Mouse (Mus musculus): ENCODE data around the gene Padi2. TPM values are rescaled to one million over a fixed set of nuclear protein-coding genes. Genes with fewer than 3 reads are reported as not detected.

The Padi2 gene
- polyA plus RNA-seq, 1 experiment, result 1.7 TPM

DNA sequence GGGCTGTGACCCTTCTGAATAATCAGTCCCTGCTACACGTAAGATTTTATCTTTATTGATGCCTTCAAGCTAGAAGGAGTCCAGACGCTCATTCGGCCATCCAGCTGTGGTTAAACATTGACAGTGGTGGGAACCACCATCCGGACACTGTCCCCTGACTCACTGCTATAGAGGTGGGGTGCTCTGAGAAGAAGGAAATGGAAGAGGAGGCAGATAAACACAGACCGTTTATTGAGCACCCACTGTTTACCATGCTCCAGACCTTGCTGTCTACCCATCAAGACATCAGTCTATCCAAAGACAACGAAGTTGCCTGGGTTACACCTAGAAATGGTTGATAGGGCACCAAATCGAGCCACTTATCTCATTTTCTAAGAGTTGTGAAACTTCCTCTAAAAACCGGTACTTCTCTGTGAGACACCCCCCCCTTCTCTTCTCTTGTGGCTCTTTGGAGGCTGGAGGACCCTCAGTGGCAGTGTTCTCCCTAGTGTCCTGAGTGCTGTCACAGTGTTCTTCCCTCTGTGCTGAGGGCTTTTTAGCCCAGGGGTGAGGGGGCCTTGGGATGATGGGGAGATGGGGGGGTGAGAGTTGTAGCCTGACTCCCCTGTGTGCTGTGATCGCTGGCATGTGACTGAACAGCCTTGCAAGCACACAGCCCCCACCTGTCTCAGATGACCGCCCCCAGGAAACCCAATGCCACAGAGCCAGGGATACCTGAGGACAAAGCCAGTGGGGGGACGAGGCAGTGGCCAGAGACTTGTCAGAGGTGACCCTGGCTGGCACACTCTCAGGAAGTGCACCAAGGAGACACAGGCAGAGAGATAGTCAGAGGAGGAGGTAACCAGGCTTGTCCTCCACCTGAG is 14.1 kb downstream of the Padi2 start:
- DNase-seq (ENCODE audit: low spot score), result no peak

DNA sequence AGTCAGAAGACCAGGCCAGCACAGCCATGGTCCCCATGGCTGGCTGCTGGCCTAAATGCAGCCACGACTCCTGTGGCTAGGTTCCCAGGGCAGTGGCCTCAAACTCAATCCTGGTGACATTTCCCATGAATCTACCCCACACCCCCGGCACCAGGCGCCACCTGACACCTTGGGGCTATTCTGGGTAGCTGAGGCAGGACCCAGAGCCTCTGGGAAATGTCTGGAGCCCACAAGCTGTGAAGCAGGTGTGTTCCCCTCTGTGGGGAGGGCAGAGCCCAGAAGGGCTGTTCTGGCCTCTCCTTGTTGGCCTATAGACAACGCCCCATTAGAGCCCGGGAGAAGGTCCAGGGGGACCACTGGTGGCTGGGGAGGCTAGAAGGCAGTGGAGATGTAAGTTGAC is 16.4 kb downstream of the Padi2 start:
- no peak for DNase-seq (ENCODE audit: low spot score)

DNA sequence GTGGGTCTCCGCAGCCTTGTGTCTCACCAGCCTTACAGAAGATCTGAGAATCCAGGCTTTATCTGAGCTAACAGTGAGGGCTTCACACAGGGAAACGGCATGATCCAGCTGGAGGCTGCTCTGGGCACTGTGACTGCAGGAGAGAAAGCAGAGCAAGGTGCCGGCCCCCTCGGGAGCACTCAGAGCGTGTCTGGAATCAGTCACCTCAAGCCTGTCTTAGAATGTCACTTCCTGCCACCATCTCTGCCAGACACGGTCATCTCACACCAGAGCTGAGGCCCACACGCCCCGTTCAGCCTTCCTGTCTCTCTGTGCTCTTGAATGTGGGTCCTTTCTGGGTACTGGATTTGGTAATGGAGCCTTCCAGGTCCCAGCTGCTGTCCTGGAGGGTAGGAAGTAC is 19.5 kb downstream of the Padi2 start:
- DNase-seq (ENCODE audit: low spot score), result no peak

DNA sequence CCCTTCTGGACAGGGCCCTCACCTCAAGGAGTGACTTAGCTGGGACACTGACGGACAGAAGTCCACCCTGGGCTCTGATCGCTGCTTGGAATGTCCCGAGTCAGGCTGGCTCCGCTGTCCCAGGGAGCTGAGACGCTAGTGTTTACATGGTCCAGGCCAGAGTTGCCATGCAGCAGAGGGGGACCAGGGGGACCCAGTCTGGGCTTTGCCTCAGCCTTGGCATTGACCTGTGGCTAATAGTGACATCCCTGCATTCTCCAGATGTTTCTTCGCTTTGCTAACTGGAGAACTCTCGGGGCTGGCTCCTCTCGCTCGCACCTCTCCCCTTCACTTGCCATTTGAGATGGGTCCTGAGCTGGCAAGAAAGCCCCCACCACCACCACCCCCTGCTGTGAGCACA is 22.2 kb downstream of the Padi2 start:
- no peak for DNase-seq (ENCODE audit: low spot score)

DNA sequence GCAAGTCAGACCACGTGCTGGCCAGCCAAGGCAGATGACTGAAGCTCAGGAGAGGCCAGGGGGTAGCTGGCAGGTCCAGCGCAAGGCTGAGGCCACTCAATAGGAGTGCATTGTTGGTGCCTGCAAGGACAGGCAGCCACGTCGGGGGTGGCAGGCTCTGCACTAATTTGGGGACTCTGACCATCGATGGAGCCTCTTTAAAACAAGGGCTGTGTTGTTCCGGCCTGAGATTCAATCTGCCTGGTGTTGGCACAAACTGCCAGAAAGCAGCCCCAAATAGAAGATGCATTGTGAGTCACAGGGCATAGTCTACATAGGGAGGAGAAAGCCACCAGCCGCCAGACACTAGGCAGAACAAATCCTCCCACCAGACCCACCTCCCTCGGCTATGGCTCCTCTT is 23.6 kb downstream of the Padi2 start:
- DNase-seq (ENCODE audit: low spot score), result no peak

DNA sequence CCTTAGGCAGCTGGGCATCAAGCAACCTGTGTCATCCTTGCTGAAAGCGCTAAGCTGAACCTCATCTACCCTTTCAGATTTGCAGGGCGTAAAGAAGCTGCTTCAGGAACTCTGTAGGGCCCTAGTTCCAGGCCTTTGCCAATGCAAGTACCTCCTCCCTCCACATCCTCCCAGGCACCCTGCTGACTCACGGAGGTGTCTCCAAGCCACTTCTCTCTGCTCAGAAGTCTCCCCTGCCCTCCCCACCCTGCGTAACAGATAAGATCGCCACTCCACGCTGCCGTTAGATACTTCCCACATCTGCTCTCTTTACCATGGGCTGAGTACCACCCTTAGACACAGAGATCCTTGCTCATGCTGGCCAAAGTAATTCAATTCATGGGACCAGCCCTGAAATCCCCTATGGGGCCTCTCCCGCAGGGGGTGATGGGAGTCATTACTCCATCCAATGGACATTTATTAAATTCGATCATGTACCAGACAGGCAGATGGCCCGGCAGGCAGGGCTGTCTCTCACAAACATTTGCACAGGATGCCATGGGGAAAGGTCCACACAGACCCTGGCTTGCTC is 24.8 kb downstream of the Padi2 start:
- DNase-seq (ENCODE audit: low spot score), result no peak

DNA sequence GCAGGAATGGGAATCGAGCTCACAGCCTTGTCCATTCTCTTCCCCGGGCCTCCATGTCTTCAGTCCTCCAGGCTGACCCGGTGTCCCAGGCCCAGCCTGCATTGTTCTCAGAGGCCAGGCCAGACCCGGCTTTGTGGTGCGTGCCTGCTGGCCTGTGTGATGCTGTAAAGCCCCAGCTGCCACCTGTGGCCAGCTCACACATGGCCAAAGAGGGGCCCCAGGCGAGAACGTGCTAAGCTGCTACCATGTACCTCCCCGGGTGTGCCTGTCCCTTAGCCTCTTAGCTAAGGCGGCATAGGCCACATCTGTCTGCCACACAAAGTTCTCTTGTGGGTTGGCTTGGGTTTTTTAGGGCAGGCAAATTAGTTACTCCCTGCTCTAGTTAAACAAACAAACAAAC is 29.5 kb downstream of the Padi2 start:
- DNase-seq (ENCODE audit: low spot score), result no peak

DNA sequence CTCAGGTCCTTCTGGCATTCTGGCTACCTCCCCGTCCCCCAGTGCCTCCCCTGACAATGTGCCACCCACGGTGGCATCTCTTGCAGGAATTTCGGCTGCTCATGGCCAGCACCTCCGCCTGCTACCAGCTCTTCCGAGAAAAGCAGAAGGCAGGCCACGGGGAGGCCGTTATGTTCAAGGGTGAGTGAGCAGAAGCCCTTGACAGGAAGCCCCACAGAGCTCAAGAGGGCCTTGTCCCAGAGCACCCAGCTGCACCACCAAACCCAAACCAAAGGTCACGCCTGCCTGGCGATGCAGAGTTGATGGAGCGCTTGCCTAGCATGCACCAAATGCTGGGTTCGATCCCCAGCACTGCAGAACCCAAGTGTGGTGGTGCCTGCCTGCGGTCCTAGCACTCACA is 38.2 kb downstream of the Padi2 start:
- DNase-seq (ENCODE audit: low spot score), result no peak

DNA sequence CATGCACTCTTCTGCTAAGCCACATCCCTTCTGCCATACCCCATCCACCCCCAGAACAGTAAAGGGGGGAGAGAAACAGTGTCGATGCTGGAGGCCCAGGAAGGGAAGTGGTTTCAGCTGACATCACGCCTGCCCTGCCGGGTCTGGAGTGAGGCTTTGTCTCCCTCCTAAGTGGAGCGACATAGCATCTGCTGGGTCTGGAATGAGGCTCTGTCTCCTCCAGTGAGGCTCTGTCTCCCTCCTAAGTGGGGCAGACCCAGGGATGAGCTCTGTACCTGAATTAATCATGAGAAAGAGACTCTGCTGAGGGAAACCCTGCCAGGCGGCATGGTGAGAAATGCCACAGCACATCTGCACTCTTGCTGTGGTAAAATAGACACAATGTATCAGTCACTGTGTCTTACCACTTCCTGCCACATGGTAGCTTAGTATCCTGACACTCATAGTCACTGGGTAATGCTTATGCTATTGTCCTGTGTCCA is 38.9 kb downstream of the Padi2 start:
- DNase-seq (ENCODE audit: low spot score), result no peak

DNA sequence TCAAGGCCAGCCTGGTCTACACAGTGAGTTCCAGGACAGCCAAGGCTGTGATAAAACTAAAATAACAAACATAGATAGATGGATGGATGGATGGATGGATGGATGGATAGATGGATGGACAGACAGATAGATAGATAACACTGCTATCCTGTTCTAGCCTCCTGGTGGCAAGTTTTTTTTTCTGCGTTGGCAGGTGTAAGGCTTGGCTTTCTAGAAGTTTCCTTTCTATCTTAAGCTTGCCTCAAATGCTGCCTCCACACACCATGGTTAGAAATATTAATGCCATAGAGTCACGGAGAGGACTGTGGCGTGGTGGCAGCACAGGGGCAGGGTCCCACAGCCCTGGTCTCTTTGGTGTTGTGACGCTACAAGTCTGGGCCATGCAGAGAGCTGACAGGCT is 39.4 kb downstream of the Padi2 start:
- no peak for DNase-seq (ENCODE audit: low spot score)

DNA sequence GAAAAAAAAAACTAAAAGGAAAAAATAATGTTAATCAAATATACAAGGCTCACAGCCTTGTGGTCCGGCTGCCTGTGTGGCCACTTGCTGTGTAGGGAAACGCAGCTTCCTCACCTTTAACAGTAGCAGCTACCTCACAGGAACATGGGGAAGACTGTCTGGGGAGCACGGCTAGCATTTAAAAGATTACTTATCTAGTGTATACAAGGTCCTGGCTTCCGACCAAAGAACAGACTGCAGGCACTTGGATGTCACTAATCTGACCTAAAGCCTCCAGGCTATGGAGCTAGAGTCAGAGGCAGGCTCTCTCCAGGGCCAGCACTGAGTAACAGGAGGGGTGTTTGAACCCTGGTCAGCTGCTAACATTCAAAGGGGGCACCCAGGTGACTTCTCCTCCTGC is 39.9 kb downstream of the Padi2 start:
- DNase-seq (ENCODE audit: low spot score), result no peak

DNA sequence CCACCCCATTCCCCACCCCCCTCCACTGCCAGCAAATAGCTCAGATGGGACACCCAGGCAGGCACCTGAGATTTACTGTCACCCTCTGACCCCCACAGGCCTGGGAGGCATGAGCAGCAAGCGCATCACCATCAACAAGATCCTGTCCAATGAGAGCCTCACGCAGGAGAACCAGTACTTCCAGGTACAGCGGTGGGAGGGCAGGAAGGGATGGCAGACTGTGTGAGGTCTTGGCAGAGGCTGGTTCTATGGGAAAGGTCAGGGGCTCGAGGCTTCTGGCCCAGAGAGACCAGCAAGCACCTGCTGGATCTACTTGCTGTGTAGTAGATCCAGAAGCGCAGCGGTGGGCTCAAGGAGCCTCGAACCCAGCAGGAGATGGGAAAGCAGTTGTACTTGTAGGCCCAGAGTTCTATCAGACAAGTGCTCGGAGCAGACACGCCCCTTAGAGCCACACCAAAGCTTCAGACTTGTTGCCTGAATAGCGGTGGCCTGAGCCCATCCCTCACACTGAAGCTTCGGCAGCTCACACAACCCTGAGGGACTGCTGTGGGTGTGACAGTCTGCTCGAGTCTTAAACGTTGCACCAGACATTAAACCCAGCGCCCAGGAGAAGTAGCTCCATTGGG is 40.5 kb downstream of the Padi2 start:
- DNase-seq (ENCODE audit: low spot score), result no peak

DNA sequence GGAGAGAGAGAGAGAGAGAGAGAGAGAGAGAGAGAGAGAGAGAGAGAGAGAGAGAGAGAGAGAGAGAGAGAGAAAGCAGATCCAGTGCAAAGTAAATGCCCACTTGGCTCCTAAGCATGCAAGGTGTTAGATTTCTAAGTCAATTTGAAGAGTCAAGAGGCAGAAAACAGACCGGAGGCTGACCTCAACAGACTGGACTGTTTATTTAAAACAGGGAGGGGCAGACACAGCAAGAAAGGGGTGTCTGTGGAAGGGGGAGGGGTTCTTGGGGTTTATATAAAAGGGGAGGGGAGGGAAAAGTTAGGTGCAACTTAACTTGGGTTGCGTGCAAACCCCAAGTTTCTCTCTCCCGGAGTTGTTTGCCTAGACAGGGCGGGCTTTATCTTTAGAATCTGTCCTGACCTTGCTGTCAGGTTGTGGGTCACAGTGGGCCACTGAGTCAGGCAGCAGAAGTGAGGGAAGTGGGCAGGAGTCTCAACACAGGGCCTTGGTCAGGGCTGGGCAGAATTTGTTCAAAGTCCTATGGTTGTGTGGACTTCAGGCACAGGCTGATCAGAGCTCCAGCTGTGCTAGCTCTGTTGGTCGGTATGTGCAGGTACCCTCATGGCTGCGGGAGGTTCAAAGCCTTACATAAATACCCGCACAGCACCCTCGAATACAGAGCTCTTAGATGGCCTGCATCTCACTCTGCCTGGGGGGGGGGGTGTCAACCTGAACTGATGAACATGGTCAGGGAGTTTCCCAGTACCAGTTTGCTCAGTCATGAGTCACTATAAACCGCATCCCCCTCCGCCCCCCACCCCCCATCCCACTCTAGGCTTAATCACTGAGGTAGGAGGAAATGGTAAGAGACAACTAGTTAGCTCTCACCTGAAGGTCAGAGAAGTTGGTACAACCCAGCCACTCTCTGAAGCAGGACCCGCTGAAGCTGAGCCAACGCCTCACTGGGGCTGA is 41.6 kb downstream of the Padi2 start:
- no peak for DNase-seq (ENCODE audit: low spot score)

DNA sequence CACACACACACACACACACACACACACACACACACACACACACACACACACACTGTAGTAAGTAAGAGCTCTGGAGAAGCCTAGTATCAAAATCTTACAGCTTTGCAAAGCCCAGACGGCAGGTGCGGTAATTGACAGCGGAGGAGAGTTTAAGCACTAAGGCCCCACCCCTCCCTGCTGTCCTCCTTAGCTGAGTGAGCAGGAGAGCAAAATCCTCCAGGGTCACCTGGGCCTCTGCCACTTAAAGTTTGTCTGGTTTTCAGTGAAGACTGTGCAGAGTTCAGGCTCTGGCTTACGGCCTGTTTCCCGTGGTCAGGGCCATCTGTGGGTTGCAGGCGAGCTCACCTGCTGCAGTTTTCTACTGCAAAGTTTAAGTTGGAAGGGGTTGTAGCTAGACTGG is 42.3 kb downstream of the Padi2 start:
- DNase-seq (ENCODE audit: low spot score), result no peak

DNA sequence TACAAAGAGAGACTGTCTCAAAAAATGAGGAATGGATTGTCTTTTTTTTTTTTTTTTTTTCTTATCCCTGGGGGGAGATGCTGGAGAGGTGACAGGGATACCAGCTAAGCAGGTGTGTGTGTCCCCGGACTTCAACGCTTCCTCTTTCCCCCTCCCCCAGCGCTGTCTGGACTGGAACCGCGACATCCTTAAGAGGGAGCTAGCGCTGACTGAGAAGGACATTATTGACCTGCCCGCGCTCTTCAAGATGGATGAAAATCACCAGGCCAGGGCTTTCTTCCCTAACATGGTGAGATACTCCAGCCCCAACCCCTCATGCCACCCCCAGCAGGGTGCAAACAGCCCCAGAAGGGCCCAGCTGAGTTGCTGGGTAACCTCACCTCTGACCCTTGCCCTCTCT is 42.9 kb downstream of the Padi2 start:
- no peak for DNase-seq (ENCODE audit: low spot score)

DNA sequence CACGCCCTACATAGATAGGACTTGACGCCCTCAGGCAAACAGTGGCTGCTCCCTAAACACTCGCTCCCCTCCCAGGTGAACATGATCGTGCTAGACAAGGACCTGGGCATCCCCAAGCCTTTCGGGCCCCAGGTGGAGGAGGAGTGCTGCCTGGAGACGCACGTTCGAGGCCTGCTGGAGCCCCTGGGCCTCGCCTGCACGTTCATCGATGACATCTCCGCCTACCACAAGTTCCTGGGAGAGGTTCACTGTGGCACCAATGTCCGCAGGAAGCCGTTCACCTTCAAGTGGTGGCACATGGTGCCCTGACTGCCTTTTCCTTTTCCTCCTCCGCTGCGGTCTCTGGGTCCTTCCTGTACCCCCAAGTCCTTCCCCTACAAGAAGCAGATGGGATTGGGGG is 43.5 kb downstream of the Padi2 start:
- no peak for DNase-seq (ENCODE audit: low spot score)

DNA sequence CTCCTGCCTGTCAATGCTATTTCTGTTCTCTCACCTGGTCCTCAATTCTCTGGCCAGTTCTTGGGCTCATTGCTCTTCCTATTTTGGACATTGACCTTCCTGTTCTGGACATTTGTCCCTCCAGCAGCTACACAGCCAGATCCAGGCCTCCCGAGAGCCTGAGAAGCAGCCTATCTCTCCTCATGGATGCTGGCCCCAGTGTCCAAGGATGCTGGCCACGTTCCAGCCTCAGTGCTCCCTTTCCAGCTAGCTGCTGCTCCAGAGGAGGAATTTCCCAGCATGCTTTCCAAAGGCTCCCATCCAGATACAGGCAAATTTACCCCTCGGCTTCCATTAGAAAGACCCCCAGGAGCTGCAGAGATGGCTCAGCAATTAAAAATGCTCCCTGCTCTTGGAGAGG is 44.4 kb downstream of the Padi2 start:
- DNase-seq (ENCODE audit: low spot score), result no peak

DNA sequence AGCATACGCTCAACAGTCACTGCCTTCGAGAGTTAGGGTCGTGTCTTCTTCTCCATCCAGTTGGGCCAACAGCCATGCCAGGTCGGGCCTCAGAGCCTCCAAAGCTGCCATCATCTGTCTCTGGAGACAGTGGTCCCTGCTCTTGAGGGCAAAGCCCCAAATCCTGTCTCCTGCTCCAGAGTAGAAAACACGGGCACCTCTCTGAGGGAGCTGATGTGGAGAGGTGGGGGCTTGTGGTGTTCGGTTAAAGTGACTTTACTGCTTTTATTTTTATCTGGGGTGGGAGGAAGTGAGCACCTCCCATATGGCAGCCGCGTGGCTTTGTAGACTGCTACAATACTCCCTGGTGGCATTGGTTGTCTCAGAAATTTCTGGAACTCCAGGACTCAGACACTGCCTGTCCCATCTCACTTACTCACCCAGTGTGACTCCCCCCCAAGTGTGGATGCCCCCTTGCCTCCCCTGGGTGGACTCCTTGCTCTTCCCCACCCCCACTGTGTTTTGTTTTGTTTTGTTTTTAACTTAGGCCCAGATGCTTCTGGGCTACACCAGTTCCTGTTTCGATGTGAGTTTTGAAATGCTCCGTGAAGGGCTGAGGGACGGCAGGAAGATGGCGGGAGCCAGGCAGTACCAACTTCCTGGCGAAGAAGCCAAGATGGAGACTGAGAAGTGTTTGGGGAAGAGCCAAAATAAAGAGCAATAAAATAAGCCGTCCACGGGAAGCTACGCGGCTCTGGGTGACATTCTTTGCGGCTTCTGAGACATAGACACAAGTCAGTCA is 45.9 kb downstream of the Padi2 start:
- DNase-seq (ENCODE audit: low spot score), result no peak

DNA sequence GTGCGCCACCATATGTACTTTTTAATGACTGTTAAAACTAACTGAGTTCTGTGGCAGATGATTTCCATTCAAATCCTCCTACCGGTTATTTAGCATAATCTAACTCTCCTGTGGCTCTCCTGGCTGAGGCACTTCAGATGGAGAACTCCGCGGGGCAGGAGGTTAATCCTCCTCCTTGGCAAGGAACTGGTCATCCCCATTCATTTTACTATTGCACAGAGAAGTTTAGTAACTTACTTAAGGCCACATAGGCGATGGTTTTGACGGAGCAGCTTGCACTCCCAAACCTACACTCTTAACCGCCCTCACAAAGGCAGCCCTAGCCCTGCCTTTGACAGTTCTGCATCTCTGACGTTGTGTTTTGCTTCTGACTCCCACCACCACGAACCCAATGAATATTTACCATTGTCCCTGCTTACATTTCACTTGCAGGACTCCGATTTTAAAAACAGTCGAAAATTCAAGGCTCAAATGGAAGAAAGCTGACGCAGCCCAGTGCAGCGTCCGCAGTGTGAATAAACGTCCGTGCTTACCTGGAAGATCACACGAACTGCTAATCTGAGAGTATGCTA is 51.1 kb downstream of the Padi2 start:
- DNase-seq (ENCODE audit: low spot score), result no peak

DNA sequence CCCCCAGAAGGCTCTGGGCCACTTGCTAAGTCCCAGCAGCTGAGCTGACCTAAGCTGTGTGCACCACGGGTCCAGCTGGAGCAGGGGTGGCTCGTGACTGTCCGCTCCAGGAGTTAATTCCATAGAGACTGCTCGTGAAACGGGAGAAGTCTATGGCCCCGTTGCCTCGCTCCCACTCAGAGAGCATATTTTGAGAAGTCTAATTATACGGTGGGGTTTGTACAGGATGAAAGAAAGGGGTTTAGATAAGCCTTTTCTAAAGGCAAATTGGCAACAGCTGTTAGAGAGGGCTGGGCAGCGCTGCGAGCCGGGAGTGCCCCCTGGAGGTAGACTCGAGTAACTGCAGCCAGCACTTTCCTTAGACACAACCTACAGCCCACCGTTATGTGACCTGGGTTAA is 51.6 kb downstream of the Padi2 start:
- peak; percentile 57 for DNase-seq (ENCODE audit: low spot score)

DNA sequence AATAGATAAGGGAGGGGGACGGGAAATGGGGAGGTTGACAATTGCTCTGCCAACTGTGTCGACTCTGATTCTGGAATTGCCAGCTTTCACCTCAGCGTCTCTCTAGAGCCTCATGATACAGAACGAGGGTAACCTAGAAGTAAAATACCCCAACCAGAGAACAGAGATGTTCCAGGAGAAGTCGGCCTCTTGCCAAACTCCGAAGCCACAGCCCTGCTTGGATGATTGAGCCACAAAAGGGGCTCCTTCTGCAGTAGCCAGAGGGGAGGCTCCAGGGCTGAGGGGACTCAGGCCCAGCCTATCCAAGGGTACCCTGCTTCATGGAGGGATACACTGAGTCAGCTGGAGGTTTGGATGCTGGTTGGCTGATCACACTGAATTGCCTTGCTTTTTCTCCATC is 52.2 kb downstream of the Padi2 start:
- no peak for DNase-seq (ENCODE audit: low spot score)
